ENCODE assay signal across 9 mouse cellular contexts in genomic region chr10:53397846-53398539, GRCm38 (mm10). TPM values are rescaled to one million over a fixed set of nuclear protein-coding genes. Genes with fewer than 3 reads are reported as not detected.
A peak's percentile ranks its signal among the peaks of the same experiment; 100 is the strongest.
DNase-seq lines count a peak whose midpoint lies in the region; ATAC-seq lines count a peak whose summit lies in the region.
"Had no signal": no experiment of that assay in that cellular context is flagged by ENCODE, and none has a peak within 500 bp of the region (broad histone marks: within the 10 kb centered on the region; RNA-seq: fewer than 3 reads in every experiment).

No protein-coding gene starts in this region.

- ATAC-seq in heart, embryonic 12.5 days (ENCODE audit: insufficient number of reproducible peaks, low FRiP score) = no peak
- peak; percentile 75 for ATAC-seq in common myeloid progenitor, adult 5-6 weeks (replicated peaks; ENCODE audit: low read depth, poor library complexity, severe bottlenecking)
- ATAC-seq in intestine, embryonic 15.5 days = peak; percentile 71
- ATAC-seq in midbrain, embryonic 16.5 days = no peak

- H3K9me3 ChIP-seq in heart, embryonic 12.5 days (replicated peaks) = 0 out of 2 replicates have a peak, but pooled peaks cover 3% of the 10 kb centered on the region
- H3K9me3 ChIP-seq in intestine, embryonic 15.5 days = no peaks in the 10 kb centered on the region
- no peaks in the 10 kb centered on the region for H3K9me3 ChIP-seq in midbrain, embryonic 16.5 days (replicated peaks; ENCODE audit: control insufficient read depth, low read length, poor library complexity, severe bottlenecking)
- H3K9me3 ChIP-seq: G1E had no signal

- H3K36me3 ChIP-seq in heart, embryonic 12.5 days = no peaks in the 10 kb centered on the region
- no peaks in the 10 kb centered on the region for H3K36me3 ChIP-seq in intestine, embryonic 15.5 days
- no peaks in the 10 kb centered on the region for H3K36me3 ChIP-seq in midbrain, embryonic 16.5 days (ENCODE audit: control insufficient read depth, insufficient read depth, low read length)
- H3K36me3 ChIP-seq: G1E had no signal

- 0 out of 2 replicates have a peak overlapping the region, but pooled peaks have one; percentile 39 for H3K27ac ChIP-seq in heart, embryonic 12.5 days (ENCODE audit: poor library complexity, severe bottlenecking)
- H3K27ac ChIP-seq in intestine, embryonic 15.5 days = peak overlapping the region; percentile 77
- H3K27ac ChIP-seq in midbrain, embryonic 16.5 days (ENCODE audit: low read length) = no peak overlapping the region

- intact Hi-C loops in heart, postnatal 25 days (cut with DNase I) = loop anchor here (2.0 to 5.0 kb wide), 3 partner anchors 15 to 64 kb away; no protein-coding TSS in a partner anchor
- intact Hi-C loops in left cerebral cortex, postnatal 14 days (cut with DNase I) = no loop called here

- peak overlapping the region; percentile 37 for H3K4me3 ChIP-seq in heart, embryonic 12.5 days
- H3K4me3 ChIP-seq in intestine, embryonic 15.5 days (replicated peaks) = 0 out of 2 replicates have a peak overlapping the region, but pooled peaks have one; percentile 14
- no peak overlapping the region for H3K4me3 ChIP-seq in midbrain, embryonic 16.5 days (ENCODE audit: low read depth, low read length)

- no peak for DNase-seq in heart, postnatal 25 days (ENCODE audit: low spot score)
- no peak for DNase-seq in adrenal gland, postnatal 14 days
- no peak for DNase-seq in right cerebral cortex, postnatal 4 days
- DNase-seq in left cerebral cortex, postnatal 14 days (ENCODE audit: low spot score in 2 of 2) = no peak

- peak overlapping the region; percentile 64; the same call in 1 of the 2 replicates for H3K9ac ChIP-seq in heart, embryonic 12.5 days
- no peak overlapping the region for H3K9ac ChIP-seq in intestine, embryonic 15.5 days
- H3K9ac ChIP-seq in midbrain, embryonic 16.5 days (ENCODE audit: low read depth, low read length) = 0 out of 2 replicates have a peak overlapping the region, but pooled peaks have one; percentile 3

- peaks cover 16% of the 10 kb centered on the region; the same call in 1 of the 2 replicates for H3K4me1 ChIP-seq in heart, embryonic 12.5 days (replicated peaks)
- H3K4me1 ChIP-seq in intestine, embryonic 15.5 days (replicated peaks) = 0 out of 2 replicates have a peak, but pooled peaks cover 2% of the 10 kb centered on the region
- peaks cover 6% of the 10 kb centered on the region for H3K4me1 ChIP-seq in midbrain, embryonic 16.5 days (ENCODE audit: control insufficient read depth, insufficient read depth, low read length)

- H3K4me2 ChIP-seq in heart, embryonic 12.5 days = peak overlapping the region; percentile 63
- H3K4me2 ChIP-seq in intestine, embryonic 15.5 days (replicated peaks) = peak overlapping the region; percentile 44
- H3K4me2 ChIP-seq in midbrain, embryonic 16.5 days (ENCODE audit: low read length) = peak overlapping the region; percentile 17

- no peaks in the 10 kb centered on the region for H3K27me3 ChIP-seq in heart, embryonic 12.5 days (replicated peaks)
- no peaks in the 10 kb centered on the region for H3K27me3 ChIP-seq in intestine, embryonic 15.5 days (replicated peaks)
- H3K27me3 ChIP-seq in midbrain, embryonic 16.5 days (ENCODE audit: control insufficient read depth, insufficient read depth, low read depth, low read length) = no peaks in the 10 kb centered on the region

- 57% methylated on average over 10 of the region's 10 CpGs for WGBS in heart, embryonic 12.5 days
- whole genome bisulfite sequencing in intestine, embryonic 15.5 days = 36% methylated on average over 10 of the region's 10 CpGs
- 49% methylated on average over 10 of the region's 10 CpGs for WGBS in midbrain, embryonic 16.5 days

RNA-seq across cellular contexts. Expression of gene Cep85l, which starts 18.2 kb away (rescaled TPM):
- polyA plus RNA-seq in heart, embryonic 12.5 days (2016; fragmentation: Nextera tagmentation; extraction: Ambion mirVana) = 5.5 TPM in 2 replicates
- 10 to 100 TPM; 14.5 to 16.1 TPM for total RNA-seq in heart, postnatal 25 days (2021)
- total RNA-seq in common myeloid progenitor, adult 5-6 weeks (2017) = 24.1 and 30.8 TPM in 2 replicates
- 3.5 and 3.9 TPM in 2 replicates for polyA plus RNA-seq in intestine, embryonic 15.5 days (2015; fragmentation: Nextera tagmentation; extraction: Ambion mirVana)
- polyA plus RNA-seq in midbrain, embryonic 16.5 days (2015; fragmentation: Nextera tagmentation; extraction: Ambion mirVana) = 3.9 TPM in 2 replicates
- total RNA-seq in adrenal gland, postnatal 14 days (2021) = 17.3 and 18.0 TPM in 2 replicates
- 10 to 100 TPM; 16.0 to 17.0 TPM for total RNA-seq in left cerebral cortex, postnatal 14 days (2021)
- polyA plus RNA-seq: G1E had no signal

Comparison
In these comparisons a context has a peak if more than half of its experiments do, and no peak if none do; other contexts are left out.
1. ATAC-seq: peak in common myeloid progenitor, adult 5-6 weeks (single experiment) and intestine, embryonic 15.5 days (single experiment); none in heart, embryonic 12.5 days (single experiment) and midbrain, embryonic 16.5 days (single experiment).
2. Peak in every context shown above with its lines, with median percentiles within 50 percentile points of each other: H3K4me2 ChIP-seq.